Mouse (Mus musculus) embryonic facial prominence, embryonic 10.5 days (tissue): ENCODE measurements around the gene Arhgap15. TPM values are rescaled to one million over a fixed set of nuclear protein-coding genes. Genes with fewer than 3 reads are reported as not detected.
A peak's percentile ranks its signal among the peaks of the same experiment; 100 is the strongest.

Experiments
- DNase-seq: peaks from one replicate; pipeline ENCODE4 v3.0.0-alpha.2; 2017; ENCODE audit warnings: low spot score
- H3K27ac ChIP-seq: fragments of 300-500 bp; sonication (generic); replicated peaks from 2 replicates; pipeline ENCODE4 v1.5.1; 2016; ENCODE audit warnings: mild to moderate bottlenecking
- H3K27me3 ChIP-seq: fragments of 300-500 bp; sonication (generic); replicated peaks from 2 replicates; pipeline ENCODE4 v1.6.1; 2016; ENCODE audit warnings: low read depth, mild to moderate bottlenecking; ENCODE audit not compliant: poor library complexity, severe bottlenecking
- H3K36me3 ChIP-seq: fragments of 300-500 bp; sonication (generic); replicated peaks from 2 replicates; pipeline ENCODE4 v1.6.1; 2016; ENCODE audit warnings: mild to moderate bottlenecking, moderate library complexity
- H3K4me1 ChIP-seq: fragments of 300-500 bp; sonication (generic); 2 replicates; pipeline ENCODE4 v1.6.1; 2016
- H3K4me3 ChIP-seq: fragments of 300-500 bp; sonication (generic); 2 replicates; pipeline ENCODE4 v1.5.1; 2016; ENCODE audit warnings: mild to moderate bottlenecking, moderate library complexity
- H3K9me3 ChIP-seq: fragments of 300-500 bp; sonication (generic); 2 replicates; pipeline ENCODE4 v1.6.1; 2016; ENCODE audit warnings: mild to moderate bottlenecking
- whole genome bisulfite sequencing: fragments of 180-500 bp; shearing (Covaris S2); methylation state at CpG from one replicate; pipeline ENCODE4 v1.1.7; 2016; 5-methylcytosine and 5-hydroxymethylcytosine counted together
- polyA plus RNA-seq: library from polyadenylated mRNA; unstranded; fragments of >200 nt; fragmentation: Nextera tagmentation; extraction: Ambion mirVana; gene quantifications from 2 replicates; pipeline ENCODE4 v1.2.1, GENCODE M21; 2016

The Arhgap15 gene
- polyA plus RNA-seq, 1 experiment from 2014 or later = 0.31 TPM

DNA sequence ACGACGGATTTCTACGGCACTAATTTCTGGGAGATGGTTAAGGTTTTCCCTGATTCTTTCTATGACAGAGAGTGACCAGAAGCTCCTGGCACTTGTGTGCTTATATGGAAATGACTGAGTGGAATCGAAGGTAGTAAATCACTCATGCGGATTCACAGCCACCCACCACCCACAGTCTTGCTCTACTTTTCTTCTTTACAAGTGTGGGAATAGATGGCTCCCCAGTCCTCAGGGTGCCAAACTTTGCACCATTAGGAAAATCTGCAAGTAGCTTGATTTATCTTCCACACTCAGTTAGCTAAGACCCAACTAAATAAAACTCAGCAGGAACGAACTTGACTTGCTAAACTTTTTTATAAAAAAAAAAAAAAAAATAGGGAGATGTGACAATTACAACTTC lies 331.9 kb downstream of the Arhgap15 start:
- H3K9me3 ChIP-seq = no peaks in the 10 kb centered on the region
- no peak overlapping the region for H3K27ac ChIP-seq
- no peaks in the 10 kb centered on the region for H3K4me1 ChIP-seq
- H3K27me3 ChIP-seq = no peaks in the 10 kb centered on the region
- H3K4me3 ChIP-seq = no peak overlapping the region
- no peak for DNase-seq
- 90% methylated on average over 6 of the region's 6 CpGs for WGBS
- no peaks in the 10 kb centered on the region for H3K36me3 ChIP-seq

- no peaks in the 10 kb centered on the region for H3K27me3 ChIP-seq
- no peak overlapping the region for H3K4me3 ChIP-seq
- WGBS = 89% methylated on average over 4 of the region's 4 CpGs
- no peaks in the 10 kb centered on the region for H3K36me3 ChIP-seq
- H3K9me3 ChIP-seq = no peaks in the 10 kb centered on the region
- H3K27ac ChIP-seq = no peak overlapping the region
- no peak for DNase-seq
- H3K4me1 ChIP-seq = no peaks in the 10 kb centered on the region
Observed at GRCm38 (mm10) chr2:44081241-44081640, 332.6 kb downstream of the Arhgap15 start.

GRCm38 (mm10) chr2:44084471-44084870 lies 335.8 kb downstream of the Arhgap15 start:
- 77% methylated on average over 2 of the region's 2 CpGs for WGBS
- DNase-seq = no peak
- H3K4me1 ChIP-seq = no peaks in the 10 kb centered on the region

GRCm38 (mm10) chr2:44086403-44087056 lies 337.9 kb downstream of the Arhgap15 start:
- Histone ChIP-seq H3K4me3 (no peak overlapping the region), H3K9me3 (no peaks in the 10 kb centered on the region), H3K27ac (no peak overlapping the region), H3K36me3 (no peaks in the 10 kb centered on the region), H3K27me3 (no peaks in the 10 kb centered on the region), H3K4me1 (no peaks in the 10 kb centered on the region)
- DNase-seq = no peak
- WGBS = 56% methylated on average over 5 of the region's 5 CpGs

More at GRCm38 (mm10) chr2:44084471-44084870, 335.8 kb downstream of the Arhgap15 start:
- H3K27me3 ChIP-seq = no peaks in the 10 kb centered on the region
- H3K4me3 ChIP-seq = no peak overlapping the region
- no peaks in the 10 kb centered on the region for H3K9me3 ChIP-seq
- H3K36me3 ChIP-seq = no peaks in the 10 kb centered on the region
- no peak overlapping the region for H3K27ac ChIP-seq

- Histone ChIP-seq H3K9me3 (peaks cover 5% of the 10 kb centered on the region; the same call in 1 of the 2 replicates), H3K36me3 (no peaks in the 10 kb centered on the region), H3K27me3 (no peaks in the 10 kb centered on the region), H3K4me1 (0 out of 2 replicates have a peak, but pooled peaks cover 4% of the 10 kb centered on the region), H3K27ac (no peak overlapping the region), H3K4me3 (no peak overlapping the region)
- 93% methylated on average over 4 of the region's 4 CpGs for WGBS
- DNase-seq = no peak
Observed at GRCm38 (mm10) chr2:44098552-44098951, 349.9 kb downstream of the Arhgap15 start.

- 82% methylated on average over 6 of the region's 6 CpGs for WGBS
- no peak overlapping the region for H3K27ac ChIP-seq
- no peak overlapping the region for H3K4me3 ChIP-seq
- no peak for DNase-seq
- H3K36me3 ChIP-seq = no peaks in the 10 kb centered on the region
- no peaks in the 10 kb centered on the region for H3K27me3 ChIP-seq
- H3K9me3 ChIP-seq = peaks cover 1% of the 10 kb centered on the region; the same call in 1 of the 2 replicates
- H3K4me1 ChIP-seq = peaks cover 16% of the 10 kb centered on the region
Observed at GRCm38 (mm10) chr2:44102351-44102750, 353.7 kb downstream of the Arhgap15 start.

DNA sequence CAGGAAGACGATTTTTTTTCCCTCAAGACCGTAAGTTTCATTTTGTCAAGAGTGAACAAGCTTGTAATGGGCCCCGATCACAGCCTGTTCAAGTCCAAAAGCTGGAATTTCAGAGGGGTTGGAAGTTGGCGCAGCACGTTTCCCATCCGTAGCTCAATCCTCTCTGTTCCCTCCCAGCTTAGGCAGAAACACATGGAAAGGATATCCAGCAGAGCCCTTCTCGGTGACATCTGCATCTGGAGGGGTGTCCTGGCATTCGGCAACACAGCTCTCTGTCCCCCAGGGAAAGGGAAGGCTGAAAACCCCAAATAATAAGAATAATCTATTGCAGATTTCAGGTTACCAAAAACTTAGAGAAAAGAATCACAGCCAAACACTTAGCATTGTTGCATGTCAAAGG lies 354.7 kb downstream of the Arhgap15 start:
- peaks cover 16% of the 10 kb centered on the region for H3K4me1 ChIP-seq
- DNase-seq = no peak
- H3K9me3 ChIP-seq = no peaks in the 10 kb centered on the region
- no peaks in the 10 kb centered on the region for H3K36me3 ChIP-seq
- H3K27me3 ChIP-seq = no peaks in the 10 kb centered on the region
- 68% methylated on average over 8 of the region's 8 CpGs for WGBS
- H3K27ac ChIP-seq = no peak overlapping the region
- H3K4me3 ChIP-seq = no peak overlapping the region

DNA sequence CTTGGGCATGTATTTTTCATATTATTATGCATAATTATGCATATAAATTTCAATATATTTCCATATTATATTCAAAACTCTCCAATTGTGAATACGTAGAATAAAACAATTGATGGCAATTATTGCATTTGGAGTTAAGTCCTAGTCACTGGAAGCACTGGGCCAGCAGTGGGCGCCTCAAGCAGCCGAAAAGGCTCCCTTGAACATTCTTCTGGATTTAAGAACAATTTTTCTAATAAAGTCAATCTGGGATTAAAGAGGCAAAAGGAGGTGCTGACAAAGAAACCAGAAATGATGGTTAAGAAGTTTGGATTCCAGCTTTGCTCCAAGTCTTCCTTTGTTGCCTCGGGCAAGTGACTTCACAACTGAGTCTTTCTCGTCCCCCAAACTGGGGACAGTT lies 355.1 kb downstream of the Arhgap15 start:
- Histone ChIP-seq H3K36me3 (no peaks in the 10 kb centered on the region), H3K27ac (no peak overlapping the region), H3K27me3 (no peaks in the 10 kb centered on the region), H3K4me1 (peaks cover 16% of the 10 kb centered on the region), H3K4me3 (no peak overlapping the region), H3K9me3 (no peaks in the 10 kb centered on the region)
- WGBS = 75% methylated on average over 5 of the region's 5 CpGs
- peak; percentile 15 for DNase-seq

DNA sequence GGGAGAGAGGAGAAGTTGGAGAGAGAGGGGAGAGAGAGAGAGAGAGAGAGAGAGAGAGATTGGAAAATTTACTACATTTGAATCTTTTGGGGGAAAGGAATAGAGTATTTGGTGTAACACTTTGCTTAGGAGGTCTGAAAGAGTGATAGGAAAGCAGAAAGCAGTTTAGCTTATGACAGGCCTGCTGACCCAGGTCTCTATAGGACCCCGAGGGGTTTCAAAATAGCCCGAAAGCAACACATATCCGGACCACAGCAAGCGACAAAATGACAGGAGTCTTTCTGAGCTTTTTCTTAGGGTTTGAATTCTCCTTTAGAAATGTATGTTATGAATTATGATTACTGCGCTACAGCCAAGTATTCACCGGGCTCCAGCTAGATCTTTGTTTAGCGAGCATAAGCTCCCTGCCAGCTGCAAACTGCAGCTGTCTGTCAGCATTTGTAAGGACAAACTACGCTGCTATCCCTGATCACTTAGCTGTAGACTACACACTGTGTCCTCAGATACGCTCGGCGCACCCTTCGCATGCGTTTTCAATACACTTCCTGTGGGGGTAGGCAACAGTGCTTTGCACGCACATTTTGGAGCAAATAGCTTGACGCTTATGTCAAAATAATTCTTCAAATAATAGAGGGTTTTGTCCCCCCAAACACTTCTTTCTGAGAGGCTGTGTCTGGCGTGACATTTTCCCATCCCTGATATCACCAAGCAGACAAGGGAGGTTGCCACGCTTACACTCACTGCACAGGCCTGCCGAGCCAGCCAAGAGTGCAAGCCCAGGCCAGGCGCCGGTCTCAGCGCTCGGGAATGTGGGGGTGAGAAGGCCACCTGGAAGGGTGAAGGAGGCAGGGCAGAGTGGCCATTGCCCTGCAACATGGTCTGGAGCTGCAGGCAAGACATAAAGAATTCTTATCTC lies 355.9 kb downstream of the Arhgap15 start:
- peak overlapping the region; percentile 55 for H3K27ac ChIP-seq
- peaks cover 16% of the 10 kb centered on the region for H3K4me1 ChIP-seq
- no peak overlapping the region for H3K4me3 ChIP-seq
- H3K9me3 ChIP-seq = no peaks in the 10 kb centered on the region
- H3K36me3 ChIP-seq = no peaks in the 10 kb centered on the region
- WGBS = 46% methylated on average over 22 of the region's 22 CpGs
- H3K27me3 ChIP-seq = no peaks in the 10 kb centered on the region
- peak; percentile 68 for DNase-seq

DNA sequence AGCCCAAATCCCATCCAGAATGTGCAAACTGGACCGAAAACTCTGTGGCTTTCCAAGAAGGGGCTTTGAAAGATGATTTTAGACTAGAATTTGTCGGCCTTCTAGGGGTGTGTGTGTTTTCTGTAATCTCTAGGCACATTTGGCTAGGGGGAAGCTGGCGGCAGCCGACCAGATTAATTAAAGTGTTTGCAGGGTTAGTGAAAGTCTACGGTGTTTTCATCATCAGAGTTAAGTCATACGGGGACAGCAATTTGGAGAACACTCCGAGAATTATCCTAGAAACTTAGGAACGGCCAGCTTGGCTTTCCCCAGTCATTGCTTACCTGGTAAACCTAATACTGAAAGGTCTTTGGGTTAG lies 356.6 kb downstream of the Arhgap15 start:
- Histone ChIP-seq H3K4me3 (no peak overlapping the region), H3K36me3 (no peaks in the 10 kb centered on the region), H3K4me1 (peaks cover 16% of the 10 kb centered on the region), H3K27ac (peak overlapping the region; percentile 55), H3K27me3 (no peaks in the 10 kb centered on the region), H3K9me3 (no peaks in the 10 kb centered on the region)
- 78% methylated on average over 8 of the region's 8 CpGs for WGBS
- no peak for DNase-seq

DNA sequence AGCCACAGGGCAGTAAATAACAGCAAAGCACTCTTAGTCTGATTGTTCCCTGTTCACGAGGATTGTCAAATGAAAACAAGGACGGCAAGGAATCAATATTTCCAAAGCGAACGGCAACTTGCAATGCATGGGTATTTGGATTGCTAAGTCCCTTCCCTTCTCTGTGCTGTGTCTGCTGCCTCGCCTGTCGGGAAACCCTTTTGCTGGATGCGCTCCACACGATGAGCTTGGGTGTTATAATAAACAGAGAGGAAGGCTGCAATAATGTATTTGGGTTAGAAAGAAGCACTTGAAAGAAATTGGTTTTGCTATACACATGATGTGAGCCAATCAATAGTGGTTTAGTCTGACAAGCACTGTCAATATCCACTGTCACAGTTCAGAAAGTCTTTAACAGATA lies 357.7 kb downstream of the Arhgap15 start:
- no peak overlapping the region for H3K27ac ChIP-seq

GRCm38 (mm10) chr2:44111276-44111675 lies 362.7 kb downstream of the Arhgap15 start:
- H3K36me3 ChIP-seq = no peaks in the 10 kb centered on the region

More for the DNA sequence above, 357.7 kb downstream of the Arhgap15 start:
- H3K27me3 ChIP-seq = no peaks in the 10 kb centered on the region
- H3K9me3 ChIP-seq = no peaks in the 10 kb centered on the region
- DNase-seq = no peak
- H3K4me1 ChIP-seq = peaks cover 16% of the 10 kb centered on the region
- H3K4me3 ChIP-seq = no peak overlapping the region
- 88% methylated on average over 8 of the region's 8 CpGs for WGBS
- no peaks in the 10 kb centered on the region for H3K36me3 ChIP-seq

More at GRCm38 (mm10) chr2:44111276-44111675, 362.7 kb downstream of the Arhgap15 start:
- Histone ChIP-seq H3K4me1 (no peaks in the 10 kb centered on the region), H3K27me3 (no peaks in the 10 kb centered on the region), H3K9me3 (no peaks in the 10 kb centered on the region), H3K4me3 (no peak overlapping the region), H3K27ac (no peak overlapping the region)
- WGBS = 88% methylated on average over 3 of the region's 3 CpGs
- no peak for DNase-seq
